Mouse (Mus musculus) thymus, postnatal 10 days (tissue): ENCODE results near the gene Vmn1r217.
"Not testable (repeated sequence)": the region's sequence is repeated elsewhere in the genome, so short reads cannot be mapped to it uniquely, and the experiment has no call there.

Source experiments
- DNase-seq, 2 experiments: peaks; one replicate each; pipeline ENCODE4 v3.0.0; 2021; ENCODE audit warnings: low spot score in 2 of 2

The Vmn1r217 gene

GRCm38 (mm10) chr13:23118126-23118525, at the start of gene Vmn1r217:
Vmn1r217 (minus strand) TSS chr13:23118226.
- not testable (repeated sequence) for DNase-seq

- not testable (repeated sequence) for DNase-seq
Observed at GRCm38 (mm10) chr13:23166471-23166870, 48.4 kb upstream of the Vmn1r217 start.

GRCm38 (mm10) chr13:23159012-23159411, 41.0 kb upstream of the Vmn1r217 start, which contains the start of gene Vmn1r219:
Vmn1r219 (plus strand) TSS chr13:23159312.
- no peak for DNase-seq

- DNase-seq = no peak
Observed at GRCm38 (mm10) chr13:23157848-23158247, 39.8 kb upstream of the Vmn1r217 start.

GRCm38 (mm10) chr13:23138880-23139279, 20.9 kb upstream of the Vmn1r217 start:
- DNase-seq = no peak

GRCm38 (mm10) chr13:23133501-23133900, 15.5 kb upstream of the Vmn1r217 start:
- no peak for DNase-seq

- DNase-seq = no peak
Observed at GRCm38 (mm10) chr13:23133099-23133498, 15.1 kb upstream of the Vmn1r217 start, which contains the start of gene Vmn1r218. Vmn1r218 (plus strand) TSS chr13:23133155.

- DNase-seq = no peak
Observed at GRCm38 (mm10) chr13:23120611-23121010, 2.6 kb upstream of the Vmn1r217 start.

- DNase-seq = no peak
Observed at GRCm38 (mm10) chr13:23094386-23094785, 23.6 kb downstream of the Vmn1r217 start.

GRCm38 (mm10) chr13:23069312-23069711, 48.7 kb downstream of the Vmn1r217 start:
- no peak for DNase-seq

- no peak for DNase-seq
Observed at GRCm38 (mm10) chr13:23067725-23068124, 50.3 kb downstream of the Vmn1r217 start, which contains the start of gene Vmn1r215. Vmn1r215 (plus strand) TSS chr13:23068025.

- DNase-seq = no peak
Observed at GRCm38 (mm10) chr13:23057778-23058177, 60.2 kb downstream of the Vmn1r217 start.
